Mouse (Mus musculus): ENCODE results near the gene Ttll7.

GRCm38 (mm10) chr3:146913107-146913506 is 60.9 kb downstream of the Ttll7 start:
- TF ChIP-seq CTCF (conservative IDR thresholded peaks at IDR 0.05; ENCODE audit: low read length) (no peak), POU5F1 (IDR thresholded peaks at IDR 0.05; ENCODE audit: borderline replicate concordance, low read length) (no peak), NANOG (IDR thresholded peaks at IDR 0.05; ENCODE audit: borderline replicate concordance, low read length) (no peak)
